Mouse (Mus musculus) urinary bladder, postnatal 36 days (tissue): ENCODE measurements at regions not wholly inside any gene's neighbourhood (a gene's known extent, or its start where the extent isn't known, plus 50 kb on each side); places are given as distances from the start of the nearest gene placed in this dataset.

Source experiments
- DNase-seq, 2 experiments: peaks; one replicate each; pipeline ENCODE4 v3.0.0; 2022; ENCODE audit warnings: low spot score in 2 of 2, mixed read lengths in 1 of 2

GRCm38 (mm10) chr10:117997796-117998195 lies 143.8 kb upstream of the Mdm1 start:
- no peak for DNase-seq

GRCm38 (mm10) chr10:118000591-118000990 lies 141.0 kb upstream of the Mdm1 start:
- no peak for DNase-seq

- DNase-seq: no peak
Observed at GRCm38 (mm10) chr10:118001501-118001900, 140.1 kb upstream of the Mdm1 start.

GRCm38 (mm10) chr10:118001971-118002370 lies 139.6 kb upstream of the Mdm1 start:
- no peak for DNase-seq

- DNase-seq: no peak
Observed at GRCm38 (mm10) chr10:118002559-118002958, 139.1 kb upstream of the Mdm1 start.

GRCm38 (mm10) chr10:118003179-118003578 lies 138.4 kb upstream of the Mdm1 start:
- DNase-seq: no peak

GRCm38 (mm10) chr10:118003739-118004361 lies 137.8 kb upstream of the Mdm1 start:
- no peak for DNase-seq

DNA sequence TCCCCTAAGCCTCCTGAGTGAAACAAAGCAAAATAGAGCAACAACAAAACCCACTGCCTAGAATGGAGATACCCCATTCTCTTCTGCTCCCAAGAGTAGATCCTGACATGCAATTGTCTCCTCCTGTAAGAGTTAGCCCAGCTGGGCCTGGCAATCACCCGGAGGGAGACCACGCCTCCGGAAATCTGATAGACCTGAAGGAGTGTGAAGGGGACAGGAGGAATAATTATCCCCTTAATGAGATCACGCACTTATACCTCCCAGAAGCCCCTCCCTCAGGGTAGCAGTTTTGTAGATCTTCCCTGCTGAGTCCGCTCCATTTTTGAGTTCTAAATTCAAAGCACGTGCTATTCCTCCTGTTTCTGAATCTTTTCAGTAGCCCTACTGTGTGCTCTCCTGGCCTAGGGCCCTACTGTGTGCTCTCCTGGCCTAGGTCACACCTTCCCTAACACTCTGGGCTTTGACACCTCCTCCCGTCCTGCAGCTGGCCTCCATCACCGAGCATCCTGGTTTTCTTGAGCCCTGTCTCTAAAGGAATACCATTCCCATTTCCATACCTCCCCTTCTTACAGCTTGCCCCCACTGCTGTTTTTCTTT lies 137.2 kb upstream of the Mdm1 start:
- no peak for DNase-seq

- DNase-seq: no peak
Observed at GRCm38 (mm10) chr10:118006827-118007550, 134.6 kb upstream of the Mdm1 start.

DNA sequence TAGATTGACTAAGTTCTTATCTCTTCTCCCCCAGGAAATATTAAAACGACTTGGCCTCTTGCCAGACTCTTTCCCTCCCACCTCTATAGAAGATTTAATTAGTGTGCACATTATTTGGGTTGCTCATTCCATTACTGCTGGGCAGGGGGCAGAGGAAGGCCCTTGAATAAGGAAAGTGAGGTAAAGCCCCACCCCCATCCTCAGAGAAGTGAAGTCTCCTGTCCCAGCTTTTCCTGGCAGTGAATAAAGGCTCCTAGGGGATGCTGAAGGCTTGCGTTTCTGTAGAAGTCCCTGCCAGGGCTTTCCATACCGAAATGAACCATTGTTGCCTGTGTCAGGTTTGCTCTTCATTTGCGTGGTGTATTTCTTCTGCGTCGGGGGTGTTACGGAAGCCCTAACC lies 133.8 kb upstream of the Mdm1 start:
- no peak for DNase-seq

- DNase-seq: peak in 1 of 2 experiments; percentile 21
Observed at GRCm38 (mm10) chr10:118011687-118012567, 129.7 kb upstream of the Mdm1 start.

- DNase-seq: no peak
Observed at GRCm38 (mm10) chr10:118028831-118029230, 112.8 kb upstream of the Mdm1 start.

GRCm38 (mm10) chr10:118034401-118034800 lies 107.2 kb upstream of the Mdm1 start:
- no peak for DNase-seq

DNA sequence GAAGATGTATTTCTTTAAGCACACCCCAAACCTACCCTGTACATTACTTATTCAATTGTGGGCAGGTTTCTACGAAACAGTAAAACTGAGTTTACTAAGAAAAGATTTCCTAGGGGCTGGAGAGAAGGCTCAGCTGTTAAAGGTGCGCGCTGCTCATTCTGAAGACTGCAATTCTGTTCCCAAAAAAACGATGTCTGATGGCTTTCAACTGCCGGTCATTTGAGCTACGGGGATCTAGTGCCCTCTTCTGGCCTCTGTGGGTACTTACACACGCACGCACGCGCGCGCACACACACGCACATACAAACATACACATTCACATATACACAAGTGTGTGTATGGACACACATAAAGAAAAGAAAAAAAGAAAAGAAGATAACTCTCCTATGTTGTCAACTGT lies 106.6 kb upstream of the Mdm1 start:
- DNase-seq: no peak

GRCm38 (mm10) chr10:118038465-118038864 lies 103.1 kb upstream of the Mdm1 start:
- DNase-seq: no peak

DNA sequence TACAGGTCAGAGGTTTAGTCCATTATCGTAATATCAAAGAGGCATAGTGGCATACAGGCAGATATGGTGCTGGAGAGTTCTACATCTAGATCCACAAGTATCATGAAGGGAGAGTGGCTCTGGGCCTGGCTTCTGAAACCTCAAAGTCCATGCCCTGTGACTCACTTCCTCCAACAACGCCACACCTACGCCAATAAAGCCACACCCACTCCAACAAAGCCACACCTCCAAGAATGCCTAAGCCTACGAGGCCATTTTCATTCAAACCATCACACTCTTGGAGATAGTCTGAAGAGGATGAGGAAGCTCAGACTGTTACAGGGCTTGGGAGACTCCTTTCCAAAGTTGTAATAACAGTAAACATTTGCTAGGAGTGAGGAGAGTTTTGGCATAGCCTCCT lies 102.6 kb upstream of the Mdm1 start:
- no peak for DNase-seq

- DNase-seq: no peak
Observed at GRCm38 (mm10) chr10:118041068-118041467, 100.5 kb upstream of the Mdm1 start.

GRCm38 (mm10) chr10:118043761-118044160 lies 97.8 kb upstream of the Mdm1 start:
- no peak for DNase-seq

GRCm38 (mm10) chr10:118044840-118045239 lies 96.8 kb upstream of the Mdm1 start:
- no peak for DNase-seq

DNA sequence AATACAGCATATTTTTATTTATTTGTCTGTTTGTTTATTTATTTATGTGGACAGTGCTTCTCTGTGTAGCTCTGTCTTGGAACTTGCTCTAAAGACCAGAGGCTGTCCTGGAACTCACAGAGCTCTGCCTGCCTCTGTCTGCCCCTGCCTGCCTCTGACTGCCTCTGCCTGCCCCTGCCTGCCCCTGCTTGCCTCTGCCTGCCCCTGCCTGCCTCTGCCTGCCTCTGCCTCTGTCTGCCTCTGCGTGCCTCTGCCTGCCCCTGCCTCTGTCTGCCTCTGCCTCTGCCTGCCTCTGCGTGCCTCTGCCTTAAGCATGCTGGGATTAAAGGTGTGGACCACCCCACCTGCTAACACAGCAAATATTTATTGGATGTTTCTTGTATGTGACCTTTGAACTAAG lies 96.2 kb upstream of the Mdm1 start:
- no peak for DNase-seq

DNA sequence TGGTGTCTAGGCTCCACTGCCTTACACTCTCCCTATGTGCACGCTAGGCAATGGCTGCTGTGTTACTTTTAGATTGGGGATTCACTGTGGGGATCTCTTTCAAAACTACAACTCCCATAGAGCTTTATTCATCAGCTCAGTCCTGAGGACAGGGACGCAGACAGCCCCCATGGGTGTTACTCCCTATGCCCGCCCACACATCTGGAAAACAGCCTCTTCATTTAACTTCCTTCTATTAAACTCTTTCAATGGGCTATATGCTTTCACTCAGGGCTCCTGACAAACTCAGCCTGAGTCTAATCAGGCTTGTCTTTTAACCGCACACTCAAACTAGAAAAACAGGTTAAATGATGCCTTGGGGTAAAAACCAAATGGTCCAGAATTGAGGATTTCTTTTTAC lies 95.3 kb upstream of the Mdm1 start:
- DNase-seq: no peak

DNA sequence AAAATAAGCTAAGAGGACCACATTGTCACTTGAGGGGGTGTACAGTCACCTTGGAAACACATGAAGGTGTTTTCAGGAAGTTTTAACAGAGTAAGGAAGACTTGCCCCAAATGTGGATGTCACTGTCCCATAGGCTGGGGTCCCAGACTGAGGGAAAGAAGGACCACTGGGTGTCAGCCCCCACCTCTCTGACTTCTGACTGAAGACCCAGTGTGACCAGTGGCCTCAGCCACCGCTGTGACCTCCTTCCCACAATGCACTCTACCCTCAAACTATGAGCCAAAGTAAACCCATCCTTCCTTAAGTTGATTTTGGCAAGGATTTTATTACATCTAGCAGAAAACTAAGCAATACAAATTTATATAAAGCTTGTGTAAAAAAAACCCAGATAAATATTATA lies 94.8 kb upstream of the Mdm1 start:
- DNase-seq: no peak
